Mouse (Mus musculus): ENCODE data around the gene Timp3. TPM values are rescaled to one million over a fixed set of nuclear protein-coding genes. Genes with fewer than 3 reads are reported as not detected.
"Not testable (repeated sequence)": the region's sequence is repeated elsewhere in the genome, so short reads cannot be mapped to it uniquely, and the experiment has no call there.

Timp3 gene
- polyA plus RNA-seq, 1 experiment from 2014 or later = 42.3 TPM

- no peak overlapping the region for H3K9ac ChIP-seq
- no peak overlapping the region for H3K4me3 ChIP-seq
- peaks cover 5% of the 10 kb centered on the region; the same call in 1 of the 2 replicates for H3K4me1 ChIP-seq
- no peaks in the 10 kb centered on the region for H3K36me3 ChIP-seq
- no peak overlapping the region for H3K4me2 ChIP-seq (replicated peaks)
- no peak overlapping the region for H3K27ac ChIP-seq
- H3K27me3 ChIP-seq = no peaks in the 10 kb centered on the region
- no peaks in the 10 kb centered on the region for H3K9me3 ChIP-seq (replicated peaks)
- 56% methylated on average over 5 of the region's 5 CpGs for WGBS
- peak; percentile 74 for ATAC-seq (ENCODE audit: low FRiP score)
Measured at GRCm38 (mm10) chr10:86365632-86366092, 65.5 kb downstream of the Timp3 start.

DNA sequence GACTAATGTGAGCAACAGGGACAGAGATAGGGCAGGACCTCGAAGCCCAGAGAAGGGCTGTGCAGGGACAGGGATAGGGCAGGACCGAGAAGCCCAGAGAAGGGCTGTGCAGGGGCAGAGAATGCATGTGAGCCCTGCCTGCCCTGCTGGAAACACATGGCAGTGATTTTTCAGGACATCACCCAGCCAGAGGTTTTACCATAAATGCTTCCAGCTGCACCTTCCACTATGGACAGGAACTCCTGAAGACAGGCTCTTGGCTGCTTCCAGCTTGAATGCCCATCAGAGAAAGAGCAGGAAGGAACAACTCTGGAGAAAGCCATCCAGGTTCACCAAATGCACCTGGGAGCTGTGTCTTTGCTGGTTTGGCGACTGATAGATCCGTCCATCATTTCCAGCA is 67.2 kb downstream of the Timp3 start:
- H3K36me3 ChIP-seq = no peaks in the 10 kb centered on the region
- WGBS = 74% methylated on average over 4 of the region's 4 CpGs

DNA sequence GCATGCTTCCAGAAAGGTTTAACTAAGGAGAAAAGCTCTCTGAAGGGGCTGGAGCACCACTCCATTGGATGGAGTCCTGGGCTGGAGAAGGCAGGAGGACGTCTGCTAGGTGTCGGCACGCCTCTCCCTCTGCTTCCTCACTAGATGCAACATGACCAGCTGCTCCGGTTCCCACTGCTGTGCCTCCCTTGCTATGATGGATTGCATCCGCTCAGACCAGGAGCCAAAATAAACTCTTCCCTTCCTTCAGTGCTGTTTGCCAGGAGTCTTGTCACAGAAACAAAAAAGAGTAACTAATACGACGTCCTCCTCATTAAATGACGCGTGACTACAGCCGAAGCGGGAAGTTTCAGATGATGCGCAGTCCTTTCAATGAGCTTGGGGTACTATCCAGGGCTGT is 68.6 kb downstream of the Timp3 start:
- 85% methylated on average over 12 of the region's 12 CpGs for WGBS
- Histone ChIP-seq H3K36me3 (no peaks in the 10 kb centered on the region), H3K4me1 (peaks cover 5% of the 10 kb centered on the region; the same call in 1 of the 2 replicates), H3K27ac (no peak overlapping the region), H3K9ac (no peak overlapping the region), H3K4me2 (replicated peaks) (no peak overlapping the region), H3K9me3 (replicated peaks) (no peaks in the 10 kb centered on the region), H3K27me3 (no peaks in the 10 kb centered on the region), H3K4me3 (no peak overlapping the region)
- no peak for ATAC-seq (ENCODE audit: low FRiP score)

More for the DNA sequence above, 67.2 kb downstream of the Timp3 start:
- Histone ChIP-seq H3K9me3 (replicated peaks) (no peaks in the 10 kb centered on the region), H3K4me1 (peaks cover 5% of the 10 kb centered on the region; the same call in 1 of the 2 replicates), H3K27me3 (no peaks in the 10 kb centered on the region), H3K4me2 (replicated peaks) (no peak overlapping the region), H3K9ac (no peak overlapping the region), H3K4me3 (no peak overlapping the region), H3K27ac (no peak overlapping the region)
- ATAC-seq (ENCODE audit: low FRiP score) = no peak

GRCm38 (mm10) chr10:86369346-86369745 is 69.2 kb downstream of the Timp3 start:
- Histone ChIP-seq H3K27ac (no peak overlapping the region), H3K27me3 (no peaks in the 10 kb centered on the region), H3K4me1 (peaks cover 5% of the 10 kb centered on the region; the same call in 1 of the 2 replicates), H3K4me2 (replicated peaks) (no peak overlapping the region), H3K9me3 (replicated peaks) (no peaks in the 10 kb centered on the region), H3K36me3 (no peaks in the 10 kb centered on the region), H3K4me3 (no peak overlapping the region), H3K9ac (no peak overlapping the region)
- WGBS = 75% methylated on average over 4 of the region's 4 CpGs
- ATAC-seq (ENCODE audit: low FRiP score) = no peak

GRCm38 (mm10) chr10:86371561-86371960 is 71.4 kb downstream of the Timp3 start:
- no peak for ATAC-seq (ENCODE audit: low FRiP score)
- no peak overlapping the region for H3K4me2 ChIP-seq (replicated peaks)
- no peak overlapping the region for H3K9ac ChIP-seq
- no peak overlapping the region for H3K27ac ChIP-seq
- no peaks in the 10 kb centered on the region for H3K27me3 ChIP-seq
- H3K4me1 ChIP-seq = peaks cover 4% of the 10 kb centered on the region; the same call in 1 of the 2 replicates
- no peak overlapping the region for H3K4me3 ChIP-seq
- no peaks in the 10 kb centered on the region for H3K36me3 ChIP-seq
- H3K9me3 ChIP-seq (replicated peaks) = no peaks in the 10 kb centered on the region

GRCm38 (mm10) chr10:86374061-86374460 is 73.9 kb downstream of the Timp3 start:
- no peak for ATAC-seq (ENCODE audit: low FRiP score)
- Histone ChIP-seq H3K4me2 (replicated peaks) (no peak overlapping the region), H3K27me3 (no peaks in the 10 kb centered on the region), H3K36me3 (no peaks in the 10 kb centered on the region), H3K4me1 (peaks cover 5% of the 10 kb centered on the region; the same call in 1 of the 2 replicates), H3K4me3 (no peak overlapping the region), H3K9me3 (replicated peaks) (no peaks in the 10 kb centered on the region), H3K27ac (no peak overlapping the region), H3K9ac (no peak overlapping the region)
- WGBS = 93% methylated on average over 2 of the region's 2 CpGs

DNA sequence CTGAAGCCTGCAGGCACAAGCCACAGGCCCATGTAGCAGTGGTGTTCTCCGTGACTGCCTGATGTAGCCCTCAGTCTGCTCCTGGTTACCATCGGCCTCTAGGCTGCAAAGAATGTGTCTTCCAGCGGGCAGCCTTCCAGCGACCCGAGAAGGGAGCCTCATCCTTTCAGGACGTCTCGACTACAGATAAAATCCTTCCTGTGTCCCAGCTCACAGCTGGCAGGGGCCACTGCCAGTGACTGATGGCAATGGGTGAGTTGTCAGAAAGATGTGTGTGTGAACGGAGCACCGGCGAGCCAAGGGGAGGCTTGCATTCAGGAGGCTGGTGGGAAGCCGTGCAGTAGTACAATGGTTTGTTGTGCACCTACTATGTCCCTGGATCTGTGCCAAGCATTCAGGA is 75.7 kb downstream of the Timp3 start:
- ATAC-seq (ENCODE audit: low FRiP score) = peak; percentile 72; the same call in 1 of the 2 replicates
- peaks cover 5% of the 10 kb centered on the region; the same call in 1 of the 2 replicates for H3K4me1 ChIP-seq
- H3K9ac ChIP-seq = no peak overlapping the region
- no peak overlapping the region for H3K4me3 ChIP-seq
- no peaks in the 10 kb centered on the region for H3K9me3 ChIP-seq (replicated peaks)
- H3K4me2 ChIP-seq (replicated peaks) = no peak overlapping the region
- H3K27ac ChIP-seq = no peak overlapping the region
- no peaks in the 10 kb centered on the region for H3K27me3 ChIP-seq
- no peaks in the 10 kb centered on the region for H3K36me3 ChIP-seq
- 66% methylated on average over 11 of the region's 11 CpGs for WGBS

DNA sequence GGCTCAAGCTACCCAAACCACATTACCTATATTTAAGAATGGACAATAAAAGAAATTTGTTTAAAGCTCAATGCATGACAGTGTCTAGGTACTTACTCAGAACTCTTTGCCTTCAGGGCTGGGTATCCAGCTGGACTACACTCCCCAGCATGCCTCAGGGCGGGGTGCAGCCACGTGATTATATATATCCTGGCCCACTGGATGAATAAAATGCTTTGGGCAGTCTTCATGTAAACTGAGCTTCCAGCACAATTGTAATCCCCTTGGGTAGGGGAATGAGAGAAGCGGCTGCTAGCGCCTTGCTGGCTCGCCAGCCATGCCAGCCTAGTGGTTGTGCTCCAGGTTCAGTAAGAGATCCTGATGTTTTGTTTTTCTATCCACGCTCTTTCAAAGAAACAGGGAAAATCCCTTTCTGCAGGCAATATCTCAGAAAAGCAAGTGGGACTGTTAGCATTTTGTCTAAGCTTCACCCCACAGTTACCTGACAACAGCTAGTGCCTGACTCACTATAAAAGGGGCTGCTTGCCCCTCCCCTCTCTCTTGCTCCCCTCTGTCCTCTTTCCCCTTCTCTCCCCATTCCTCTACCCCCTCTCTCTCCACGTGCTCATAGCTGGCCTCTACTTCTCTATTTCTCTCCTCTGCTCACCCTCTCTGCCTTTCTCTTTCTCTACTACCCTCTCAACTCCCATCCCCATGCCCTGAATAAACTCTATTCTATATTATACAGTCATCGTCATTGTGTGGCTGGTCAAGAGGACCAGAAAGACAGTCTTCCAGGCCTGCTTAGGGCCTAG is 76.4 kb downstream of the Timp3 start:
- Histone ChIP-seq H3K27ac (peak overlapping the region; percentile 35; the same call in 1 of the 2 replicates), H3K4me1 (peaks cover 5% of the 10 kb centered on the region; the same call in 1 of the 2 replicates), H3K27me3 (no peaks in the 10 kb centered on the region), H3K4me2 (replicated peaks) (peak overlapping the region; percentile 27; the same call in 1 of the 2 replicates), H3K9me3 (replicated peaks) (no peaks in the 10 kb centered on the region), H3K36me3 (no peaks in the 10 kb centered on the region), H3K9ac (no peak overlapping the region), H3K4me3 (no peak overlapping the region)
- 69% methylated on average over 8 of the region's 8 CpGs for WGBS
- peak; percentile 73 for ATAC-seq (ENCODE audit: low FRiP score)

DNA sequence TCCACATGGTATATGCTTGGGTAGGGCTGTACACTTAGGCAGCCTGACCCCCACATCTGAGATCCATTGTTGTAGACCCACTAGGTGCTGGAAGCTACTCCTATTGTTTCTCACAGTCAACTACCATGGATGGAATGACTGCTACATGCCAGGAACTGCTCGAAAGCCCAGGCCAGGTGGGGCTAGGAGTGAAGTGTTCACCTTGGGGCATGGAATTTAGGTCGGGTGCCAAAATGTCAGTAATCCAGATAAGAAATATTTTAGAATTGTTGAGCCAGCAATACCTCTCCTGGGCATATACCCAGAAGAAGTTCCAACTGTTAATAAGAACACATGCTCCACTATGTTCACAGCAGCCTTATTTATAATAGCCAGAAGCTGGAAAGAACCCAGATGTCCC is 78.6 kb downstream of the Timp3 start:
- H3K4me3 ChIP-seq; H3K27ac ChIP-seq; H3K36me3 ChIP-seq; ATAC-seq (ENCODE audit: low FRiP score); H3K9ac ChIP-seq; H3K4me1 ChIP-seq; H3K4me2 ChIP-seq (replicated peaks); H3K9me3 ChIP-seq (replicated peaks); H3K27me3 ChIP-seq: not testable (repeated sequence)
- 86% methylated on average over 2 of the region's 2 CpGs for whole genome bisulfite sequencing

DNA sequence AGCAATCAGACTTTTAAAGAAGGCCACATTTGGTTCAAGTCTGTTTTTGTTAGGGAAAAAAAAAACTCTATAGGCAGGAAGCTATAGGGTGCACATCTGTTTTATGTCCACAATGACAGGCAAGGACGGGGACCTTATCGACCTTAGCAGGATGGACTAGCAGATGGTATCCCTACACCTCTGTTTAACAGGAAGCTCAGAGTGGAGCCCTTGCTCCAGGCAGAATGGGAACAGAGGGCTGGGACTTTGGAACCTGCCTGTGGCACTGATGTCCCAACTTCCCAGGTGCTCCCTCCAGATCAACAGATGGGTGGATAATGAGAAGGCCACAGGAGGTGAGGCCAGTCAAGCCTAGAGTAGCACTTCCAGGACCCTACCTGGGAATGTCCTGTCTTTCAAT is 80.5 kb downstream of the Timp3 start:
- WGBS = 66% methylated on average over 2 of the region's 2 CpGs
- no peak for ATAC-seq (ENCODE audit: low FRiP score)

GRCm38 (mm10) chr10:86381150-86381921 is 81.2 kb downstream of the Timp3 start:
- Histone ChIP-seq H3K4me3 (no peak overlapping the region), H3K4me1 (peaks cover 4% of the 10 kb centered on the region; the same call in 1 of the 2 replicates), H3K27me3 (no peaks in the 10 kb centered on the region), H3K36me3 (no peaks in the 10 kb centered on the region), H3K9ac (no peak overlapping the region), H3K4me2 (replicated peaks) (no peak overlapping the region), H3K27ac (no peak overlapping the region), H3K9me3 (replicated peaks) (no peaks in the 10 kb centered on the region)
- no peak for ATAC-seq (ENCODE audit: low FRiP score)
- WGBS = 69% methylated on average over 9 of the region's 9 CpGs

More for the DNA sequence above, 80.5 kb downstream of the Timp3 start:
- Histone ChIP-seq H3K27me3 (no peaks in the 10 kb centered on the region), H3K36me3 (no peaks in the 10 kb centered on the region), H3K4me1 (peaks cover 5% of the 10 kb centered on the region; the same call in 1 of the 2 replicates), H3K9ac (no peak overlapping the region), H3K9me3 (replicated peaks) (no peaks in the 10 kb centered on the region), H3K4me2 (replicated peaks) (no peak overlapping the region), H3K4me3 (no peak overlapping the region), H3K27ac (no peak overlapping the region)

- Histone ChIP-seq H3K4me3 (no peak overlapping the region), H3K9me3 (replicated peaks) (no peaks in the 10 kb centered on the region), H3K27ac (no peak overlapping the region), H3K36me3 (no peaks in the 10 kb centered on the region), H3K4me1 (no peaks in the 10 kb centered on the region; the same call in 1 of the 2 replicates), H3K27me3 (no peaks in the 10 kb centered on the region), H3K4me2 (replicated peaks) (no peak overlapping the region), H3K9ac (no peak overlapping the region)
- no peak for ATAC-seq (ENCODE audit: low FRiP score)
- 37% methylated on average over 2 of the region's 2 CpGs for WGBS
Measured at GRCm38 (mm10) chr10:86381922-86382260, 81.7 kb downstream of the Timp3 start.

Measured in hindbrain, embryonic 12.5 days (tissue).